Mouse (Mus musculus) intestine, embryonic 14.5 days (tissue): ENCODE results near the gene Tgm4. TPM values are rescaled to one million over a fixed set of nuclear protein-coding genes. Genes with fewer than 3 reads are reported as not detected.

ENCODE experiments used
- ATAC-seq: fragments of 200-750 bp; cut with Nextera tagmentation; replicated peaks from 2 replicates; pipeline ENCODE4 v1.8.0; 2017; ENCODE audit warnings: low read depth, moderate number of reproducible peaks, moderate TSS enrichment, moderate library complexity; ENCODE audit not compliant: low FRiP score, low TSS enrichment
- DNase-seq: peaks from one replicate; pipeline ENCODE4 v3.0.0-alpha.2; 2018; ENCODE audit warnings: low spot score
- H3K27ac ChIP-seq: fragments of 300-500 bp; sonication (generic); 2 replicates; pipeline ENCODE4 v1.5.1; 2014; ENCODE audit warnings: low read depth, mild to moderate bottlenecking, control low read depth
- H3K27me3 ChIP-seq: fragments of 300-500 bp; sonication (generic); replicated peaks from 2 replicates; pipeline ENCODE4 v1.6.1; 2014; ENCODE audit warnings: low read length, control low read depth; ENCODE audit not compliant: control insufficient read depth, insufficient read depth
- H3K36me3 ChIP-seq: fragments of 300-500 bp; sonication (generic); 2 replicates; pipeline ENCODE4 v1.6.1; 2014; ENCODE audit warnings: low read length, control low read depth; ENCODE audit not compliant: control insufficient read depth, insufficient read depth
- H3K4me1 ChIP-seq: fragments of 300-500 bp; sonication (generic); replicated peaks from 2 replicates; pipeline ENCODE4 v1.6.1; 2014; ENCODE audit warnings: low read length, control low read depth, mixed read lengths; ENCODE audit not compliant: control insufficient read depth, insufficient read depth
- H3K4me2 ChIP-seq: fragments of 300-500 bp; sonication (generic); 2 replicates; pipeline ENCODE4 v1.6.1; 2014; ENCODE audit warnings: low read length
- H3K4me3 ChIP-seq: fragments of 300-500 bp; sonication (generic); 2 replicates; pipeline ENCODE4 v1.5.1; 2014; ENCODE audit warnings: low read depth, low read length, control low read depth, mixed read lengths
- H3K9ac ChIP-seq: fragments of 300-500 bp; sonication (generic); 2 replicates; pipeline ENCODE4 v1.6.1; 2014; ENCODE audit warnings: mild to moderate bottlenecking, low read length
- H3K9me3 ChIP-seq: fragments of 300-500 bp; sonication (generic); 2 replicates; pipeline ENCODE4 v1.6.1; 2016; ENCODE audit warnings: low read length, control low read depth; ENCODE audit not compliant: control insufficient read depth
- WGBS: fragments of 180-500 bp; shearing (Covaris S2); extraction: QIAGEN DNeasy Blood & Tissue Kit; methylation state at CpG from one replicate; pipeline ENCODE4 v1.1.7; 2014; 5-methylcytosine and 5-hydroxymethylcytosine counted together
- polyA plus RNA-seq: library from polyadenylated mRNA; unstranded; fragments of >200 nt; fragmentation: Nextera tagmentation; extraction: Ambion mirVana; gene quantifications from 2 replicates; pipeline ENCODE4 v1.2.1, GENCODE M21; 2014

Gene Tgm4
- polyA plus RNA-seq, 1 experiment from 2014 or later, result not detected

- no peak overlapping the region for H3K27ac ChIP-seq
- H3K4me2 ChIP-seq, result no peak overlapping the region
- H3K4me3 ChIP-seq, result no peak overlapping the region
- H3K4me1 ChIP-seq, result no peaks in the 10 kb centered on the region
- WGBS, result 93% methylated on average over 4 of the region's 4 CpGs
- no peak for DNase-seq
- H3K27me3 ChIP-seq, result no peaks in the 10 kb centered on the region
- H3K9ac ChIP-seq, result no peak overlapping the region
- H3K36me3 ChIP-seq, result peaks cover 70% of the 10 kb centered on the region
- ATAC-seq, result no peak
- H3K9me3 ChIP-seq, result no peaks in the 10 kb centered on the region
These were observed 56.3 kb downstream of the Tgm4 start for GRCm38 (mm10) chr9:123090844-123091243.

- no peak for ATAC-seq
- Histone ChIP-seq H3K9me3 (no peaks in the 10 kb centered on the region), H3K36me3 (peaks cover 65% of the 10 kb centered on the region), H3K27me3 (no peaks in the 10 kb centered on the region), H3K4me3 (no peak overlapping the region), H3K4me1 (no peaks in the 10 kb centered on the region), H3K4me2 (no peak overlapping the region), H3K9ac (no peak overlapping the region), H3K27ac (no peak overlapping the region)
- WGBS, result 92% methylated on average over 16 of the region's 16 CpGs
- DNase-seq, result no peak
These were observed 65.3 kb downstream of the Tgm4 start for GRCm38 (mm10) chr9:123099631-123100455.

GRCm38 (mm10) chr9:123103425-123103824 is 68.9 kb downstream of the Tgm4 start:
- Histone ChIP-seq H3K4me2 (no peak overlapping the region), H3K9ac (no peak overlapping the region), H3K9me3 (no peaks in the 10 kb centered on the region), H3K4me3 (no peak overlapping the region), H3K36me3 (peaks cover 30% of the 10 kb centered on the region), H3K27ac (no peak overlapping the region), H3K4me1 (no peaks in the 10 kb centered on the region), H3K27me3 (no peaks in the 10 kb centered on the region)
- ATAC-seq (no peak), DNase-seq (no peak)

- DNase-seq (no peak), ATAC-seq (no peak)
- Histone ChIP-seq H3K9me3 (no peaks in the 10 kb centered on the region), H3K4me1 (no peaks in the 10 kb centered on the region), H3K9ac (no peak overlapping the region), H3K36me3 (peaks cover 21% of the 10 kb centered on the region), H3K4me2 (no peak overlapping the region), H3K27me3 (no peaks in the 10 kb centered on the region), H3K4me3 (no peak overlapping the region), H3K27ac (no peak overlapping the region)
These were observed 69.8 kb downstream of the Tgm4 start for GRCm38 (mm10) chr9:123104362-123104761.

GRCm38 (mm10) chr9:123107186-123107585 is 72.7 kb downstream of the Tgm4 start:
- H3K9me3 ChIP-seq, result no peaks in the 10 kb centered on the region
- H3K4me2 ChIP-seq, result no peak overlapping the region
- H3K27me3 ChIP-seq, result no peaks in the 10 kb centered on the region
- 0 out of 2 replicates have a peak, but pooled peaks cover 3% of the 10 kb centered on the region for H3K36me3 ChIP-seq
- 94% methylated on average over 4 of the region's 4 CpGs for WGBS
- no peak overlapping the region for H3K27ac ChIP-seq
- H3K9ac ChIP-seq, result no peak overlapping the region
- ATAC-seq (no peak), DNase-seq (no peak)
- H3K4me3 ChIP-seq, result no peak overlapping the region
- peaks cover 10% of the 10 kb centered on the region for H3K4me1 ChIP-seq

- WGBS, result 89% methylated on average over 7 of the region's 7 CpGs
These were observed 74.7 kb downstream of the Tgm4 start for GRCm38 (mm10) chr9:123109188-123109587.

GRCm38 (mm10) chr9:123111751-123112221 is 77.3 kb downstream of the Tgm4 start:
- Histone ChIP-seq H3K4me1 (peaks cover 15% of the 10 kb centered on the region), H3K36me3 (peaks cover 12% of the 10 kb centered on the region; the same call in 1 of the 2 replicates), H3K27me3 (no peaks in the 10 kb centered on the region), H3K9me3 (no peaks in the 10 kb centered on the region), H3K4me2 (peak overlapping the region; percentile 95), H3K4me3 (peak overlapping the region; percentile 97), H3K27ac (peak overlapping the region; percentile 94; the same call in 1 of the 2 replicates), H3K9ac (peak overlapping the region; percentile 92)
- no peak for ATAC-seq
- DNase-seq, result peak; percentile 52
- 48% methylated on average over 8 of the region's 8 CpGs for WGBS

More at GRCm38 (mm10) chr9:123109188-123109587, 74.7 kb downstream of the Tgm4 start:
- no peak overlapping the region for H3K27ac ChIP-seq
- peaks cover 15% of the 10 kb centered on the region for H3K4me1 ChIP-seq
- no peak overlapping the region for H3K9ac ChIP-seq
- no peaks in the 10 kb centered on the region for H3K9me3 ChIP-seq
- no peaks in the 10 kb centered on the region for H3K27me3 ChIP-seq
- no peak overlapping the region for H3K4me3 ChIP-seq
- DNase-seq, result no peak
- no peak for ATAC-seq
- H3K4me2 ChIP-seq, result no peak overlapping the region
- H3K36me3 ChIP-seq, result 0 out of 2 replicates have a peak, but pooled peaks cover 3% of the 10 kb centered on the region

- peak within 1 kb of the TSS; percentile 92 for H3K9ac ChIP-seq
- H3K4me2 ChIP-seq, result peak within 1 kb of the TSS; percentile 95
- peak; percentile 93 for DNase-seq
- H3K36me3 ChIP-seq, result peaks cover 17% of the 10 kb centered on the region; the same call in 1 of the 2 replicates
- under 1% methylated on average over 70 of the region's 79 CpGs for WGBS
- H3K27ac ChIP-seq, result peak within 1 kb of the TSS; percentile 94
- H3K4me3 ChIP-seq, result peak within 1 kb of the TSS; percentile 97
- H3K4me1 ChIP-seq, result peaks cover 15% of the 10 kb centered on the region
- H3K27me3 ChIP-seq, result no peaks in the 10 kb centered on the region
- ATAC-seq, result peak; percentile 91
- H3K9me3 ChIP-seq, result no peaks in the 10 kb centered on the region
These were observed 78.4 kb downstream of the Tgm4 start, which contains the start of the genes Zdhhc3 and Exosc7 for GRCm38 (mm10) chr9:123112805-123113521. TSS of gene Zdhhc3 (minus strand) at chr9:123113205. TSS of gene Exosc7 (plus strand) at chr9:123113215.
